Mouse (Mus musculus) cerebellum, postnatal 10 days (tissue): ENCODE results near the gene Myt1l.

Experiments
- DNase-seq, 2 experiments: peaks; one replicate each; pipeline ENCODE4 v3.0.0; 2021; ENCODE audit warnings: mixed read lengths in 2 of 2

Myt1l gene

GRCm38 (mm10) chr12:29657870-29658269, 129.7 kb downstream of the Myt1l start:
- peak in 1 of 2 experiments; percentile 31 for DNase-seq

- no peak for DNase-seq
Measured at GRCm38 (mm10) chr12:29671984-29672383, 143.8 kb downstream of the Myt1l start.

- DNase-seq: peak; percentile 88 to 91
Measured at GRCm38 (mm10) chr12:29675594-29676362, 147.6 kb downstream of the Myt1l start.

GRCm38 (mm10) chr12:29682384-29682783, 154.2 kb downstream of the Myt1l start:
- DNase-seq: no peak

- no peak for DNase-seq
Measured at GRCm38 (mm10) chr12:29682946-29683345, 154.8 kb downstream of the Myt1l start.

GRCm38 (mm10) chr12:29686241-29686640, 158.1 kb downstream of the Myt1l start:
- DNase-seq: no peak

GRCm38 (mm10) chr12:29691566-29691965, 163.4 kb downstream of the Myt1l start:
- DNase-seq: no peak

GRCm38 (mm10) chr12:29695194-29695593, 167.0 kb downstream of the Myt1l start:
- peak; percentile 55 to 65 for DNase-seq

GRCm38 (mm10) chr12:29697526-29698500, 169.6 kb downstream of the Myt1l start:
- peak; percentile 71 to 73 for DNase-seq

- DNase-seq: no peak
Measured at GRCm38 (mm10) chr12:29698541-29698940, 170.4 kb downstream of the Myt1l start.

- DNase-seq: peak; percentile 69
Measured at GRCm38 (mm10) chr12:29698976-29699375, 170.8 kb downstream of the Myt1l start.

- no peak for DNase-seq
Measured at GRCm38 (mm10) chr12:29699386-29699785, 171.2 kb downstream of the Myt1l start.

GRCm38 (mm10) chr12:29700026-29700425, 171.8 kb downstream of the Myt1l start:
- no peak for DNase-seq

GRCm38 (mm10) chr12:29701076-29701475, 172.9 kb downstream of the Myt1l start:
- DNase-seq: no peak

GRCm38 (mm10) chr12:29701731-29702316, 173.6 kb downstream of the Myt1l start:
- DNase-seq: peak; percentile 31 to 40

GRCm38 (mm10) chr12:29702626-29703025, 174.4 kb downstream of the Myt1l start:
- DNase-seq: peak; percentile 79 to 83

GRCm38 (mm10) chr12:29703541-29703940, 175.4 kb downstream of the Myt1l start:
- DNase-seq: no peak

- no peak for DNase-seq
Measured at GRCm38 (mm10) chr12:29707094-29707493, 178.9 kb downstream of the Myt1l start.

GRCm38 (mm10) chr12:29708166-29708565, 180.0 kb downstream of the Myt1l start:
- no peak for DNase-seq

GRCm38 (mm10) chr12:29712795-29713721, 184.9 kb downstream of the Myt1l start:
- DNase-seq: no peak

GRCm38 (mm10) chr12:29723722-29724338, 195.6 kb downstream of the Myt1l start:
- DNase-seq: peak; percentile 96
